Mouse (Mus musculus) heart, postnatal 4 days (tissue): ENCODE data around the gene Ip6k1. TPM values are rescaled to one million over a fixed set of nuclear protein-coding genes. Genes with fewer than 3 reads are reported as not detected.
A peak's percentile ranks its signal among the peaks of the same experiment; 100 is the strongest.

Experiments used
- DNase-seq: peaks from one replicate; pipeline ENCODE4 v3.0.0; 2021
- total RNA-seq, 2 experiments: library from RNA; stranded (reverse); gene quantifications; 2 replicates each; pipeline ENCODE4 v1.2.3; 2021

Ip6k1 gene
- total RNA-seq, 2 experiments from 2014 or later: 48.3 to 55.4 TPM

- DNase-seq: no peak
These were observed 56.0 kb downstream of the Ip6k1 start for GRCm38 (mm10) chr9:108058291-108058690.

DNA sequence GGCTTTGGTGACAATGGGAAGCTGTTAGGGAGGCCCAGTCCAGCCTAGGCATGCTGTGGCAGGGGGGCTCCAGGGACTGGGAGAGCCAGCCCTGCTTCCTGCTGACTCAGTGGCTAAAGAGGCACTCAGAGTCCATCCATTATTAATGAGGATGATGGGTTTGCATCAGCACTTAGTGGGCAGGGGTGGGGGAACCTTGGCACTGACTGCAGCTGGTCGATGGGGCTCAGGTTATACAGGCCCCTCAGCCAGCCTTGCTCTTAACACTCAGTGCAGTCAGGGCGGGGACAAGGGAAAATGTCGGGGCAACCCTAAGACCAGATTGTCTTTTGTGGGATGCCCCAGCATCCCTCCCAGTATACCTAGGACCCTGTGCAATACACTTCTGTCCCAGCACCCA is 59.8 kb downstream of the Ip6k1 start:
- no peak for DNase-seq

DNA sequence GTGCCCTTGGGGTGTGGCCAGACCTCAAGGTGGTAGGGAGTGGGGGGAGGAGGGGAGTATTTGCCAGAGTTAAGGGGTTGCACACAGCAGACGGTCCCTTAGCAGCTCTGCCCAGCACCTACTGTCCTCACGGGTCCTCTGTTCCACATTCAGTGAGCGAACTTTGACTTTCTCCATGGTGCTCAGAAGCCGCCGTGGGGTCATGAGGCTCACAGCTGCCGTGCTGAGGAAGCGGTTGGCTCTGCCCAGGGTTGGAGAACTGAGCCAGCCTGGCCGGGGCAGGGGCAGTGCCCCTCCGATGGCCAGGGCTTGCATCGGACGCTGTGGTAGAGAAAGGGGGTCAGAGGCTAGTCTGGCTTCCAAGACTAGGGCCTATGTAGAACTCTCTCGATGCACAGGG is 61.1 kb downstream of the Ip6k1 start:
- DNase-seq: no peak

DNA sequence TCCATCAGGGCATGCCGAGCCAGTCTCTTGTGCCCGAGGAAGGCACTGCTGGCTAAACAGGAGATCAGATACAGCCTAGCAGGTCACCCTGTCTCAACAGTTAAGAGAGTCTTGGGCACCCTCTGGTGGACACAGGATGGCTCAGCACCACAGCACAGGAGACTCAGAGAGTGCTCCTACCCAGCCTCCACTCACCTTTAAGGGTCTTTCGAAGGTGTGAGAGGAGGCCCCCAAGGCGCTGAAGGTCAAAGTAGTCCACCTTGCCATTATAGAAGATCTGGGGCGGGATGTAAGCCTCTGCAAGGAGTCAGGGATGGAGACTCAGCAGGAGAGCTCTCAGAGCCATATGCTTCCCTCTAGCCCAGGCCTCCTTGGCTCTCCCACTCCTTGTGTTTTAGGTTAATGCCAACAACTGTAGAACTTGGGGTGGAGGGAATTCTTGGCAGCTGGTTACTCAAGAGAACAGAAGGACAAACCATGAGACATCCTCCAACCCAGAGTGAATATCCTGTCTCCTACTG is 63.2 kb downstream of the Ip6k1 start:
- DNase-seq: peak; percentile 73

GRCm38 (mm10) chr9:108067199-108067598 is 64.9 kb downstream of the Ip6k1 start:
- DNase-seq: no peak

DNA sequence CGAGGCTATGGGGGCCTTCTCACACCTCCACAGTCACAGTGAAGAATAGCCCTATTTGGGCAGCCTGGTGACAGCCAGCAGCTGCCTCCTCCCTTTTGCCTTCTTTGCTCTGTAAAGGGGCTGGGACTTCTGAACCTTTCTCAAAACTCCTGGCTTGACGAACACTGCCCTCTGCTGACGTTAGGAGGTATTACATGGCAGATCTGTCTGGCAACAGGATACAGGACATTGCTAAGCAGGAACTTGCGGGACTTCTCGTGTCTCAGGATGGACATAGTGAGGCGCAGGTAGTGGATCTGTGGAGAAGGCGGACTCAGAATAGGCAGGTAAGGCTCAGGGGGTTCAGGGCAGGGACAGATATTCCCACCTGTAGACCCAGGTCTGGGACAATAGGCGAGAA is 65.6 kb downstream of the Ip6k1 start:
- peak; percentile 92 for DNase-seq

DNA sequence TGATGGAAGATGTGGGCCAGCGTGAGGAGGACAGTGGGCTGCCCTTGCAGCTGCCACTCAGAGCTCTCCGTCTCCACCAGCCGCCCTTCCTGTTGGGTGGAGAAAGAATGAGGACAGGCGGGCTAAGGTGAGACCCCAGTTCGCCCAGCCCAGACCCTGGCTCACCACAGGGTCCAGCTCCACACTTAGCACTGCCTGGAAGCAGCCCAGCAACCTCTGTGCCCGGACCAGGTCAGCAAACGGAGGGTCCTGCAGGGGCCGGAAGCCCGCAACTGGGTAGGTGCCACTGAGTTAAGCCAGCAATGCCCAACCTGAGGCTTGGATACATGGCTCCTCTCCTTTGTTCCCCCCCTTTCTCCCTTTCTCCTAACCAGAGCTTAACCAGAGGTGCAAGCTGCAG is 66.7 kb downstream of the Ip6k1 start:
- no peak for DNase-seq

DNA sequence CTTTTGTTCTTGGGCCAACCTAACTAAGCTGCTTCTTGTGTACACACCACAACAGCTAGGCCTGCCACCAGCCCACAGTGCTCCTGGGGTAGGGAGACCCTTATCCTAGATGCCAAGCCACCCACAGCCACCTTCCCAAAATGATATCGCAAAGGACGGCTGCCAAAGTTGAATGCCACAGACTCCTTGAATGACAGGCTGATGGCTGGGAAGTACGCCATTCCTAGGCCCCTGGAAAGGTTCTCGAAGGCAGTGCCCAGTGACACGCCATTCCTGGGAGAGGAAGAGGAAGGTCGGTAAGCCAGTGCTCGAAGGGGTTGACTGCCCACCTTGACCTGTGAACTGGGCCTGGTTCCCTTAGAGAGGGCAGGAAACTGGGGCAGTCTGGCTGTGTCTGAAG is 67.2 kb downstream of the Ip6k1 start:
- no peak for DNase-seq

DNA sequence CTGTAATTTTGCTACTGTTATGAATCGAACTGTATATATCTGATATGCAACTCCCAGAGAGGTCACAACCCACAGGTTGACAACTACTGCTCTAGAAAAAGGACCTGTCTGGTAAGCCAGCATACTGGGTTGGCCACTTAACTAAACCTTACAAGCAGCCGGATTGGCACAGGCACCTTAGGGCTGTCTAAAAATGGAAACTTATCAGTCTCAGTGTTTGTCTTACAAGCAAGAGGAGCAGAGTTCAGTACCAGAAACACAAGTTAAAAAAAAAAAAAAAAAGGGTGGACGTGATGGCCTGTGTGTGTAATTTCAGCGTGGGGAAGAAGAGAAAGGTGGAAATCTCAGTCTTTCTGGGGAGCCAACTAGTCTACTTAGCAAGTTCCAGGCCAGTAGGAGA is 69.5 kb downstream of the Ip6k1 start:
- DNase-seq: no peak

DNA sequence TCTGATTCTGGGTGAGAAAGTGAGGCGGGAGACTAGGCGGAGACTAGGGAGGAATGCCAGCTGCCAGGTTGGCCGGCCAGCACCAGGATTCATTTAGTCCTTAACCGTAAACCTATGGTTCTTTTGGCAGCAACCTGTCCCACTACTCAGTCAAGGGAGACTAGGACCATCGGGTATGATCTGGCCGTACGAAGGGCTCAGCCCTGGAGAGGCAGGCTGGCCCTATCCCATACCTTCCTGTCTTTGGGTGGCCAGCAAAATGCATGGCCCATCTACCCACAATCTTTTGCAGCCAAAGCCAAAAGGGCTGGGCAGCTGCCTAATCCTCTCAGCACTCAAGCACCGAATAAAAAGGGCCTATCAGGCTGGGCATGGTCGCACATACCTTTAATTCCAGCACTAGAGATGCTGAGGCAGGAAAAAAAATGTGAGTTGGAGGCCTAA is 70.2 kb downstream of the Ip6k1 start:
- DNase-seq: no peak

- no peak for DNase-seq
These were observed 71.0 kb downstream of the Ip6k1 start for GRCm38 (mm10) chr9:108073141-108073930.

GRCm38 (mm10) chr9:108080168-108080567 is 77.9 kb downstream of the Ip6k1 start, which contains the start of gene Mst1:
TSS of gene Mst1 (plus strand) at chr9:108080436.
- DNase-seq: no peak

GRCm38 (mm10) chr9:108082549-108082948 is 80.2 kb downstream of the Ip6k1 start:
- no peak for DNase-seq

GRCm38 (mm10) chr9:108082988-108083431 is 80.7 kb downstream of the Ip6k1 start, which contains the start of gene Rnf123:
TSS of gene Rnf123 (minus strand) at chr9:108083346.
- DNase-seq: no peak

GRCm38 (mm10) chr9:108083561-108083960 is 81.3 kb downstream of the Ip6k1 start:
- no peak for DNase-seq

DNA sequence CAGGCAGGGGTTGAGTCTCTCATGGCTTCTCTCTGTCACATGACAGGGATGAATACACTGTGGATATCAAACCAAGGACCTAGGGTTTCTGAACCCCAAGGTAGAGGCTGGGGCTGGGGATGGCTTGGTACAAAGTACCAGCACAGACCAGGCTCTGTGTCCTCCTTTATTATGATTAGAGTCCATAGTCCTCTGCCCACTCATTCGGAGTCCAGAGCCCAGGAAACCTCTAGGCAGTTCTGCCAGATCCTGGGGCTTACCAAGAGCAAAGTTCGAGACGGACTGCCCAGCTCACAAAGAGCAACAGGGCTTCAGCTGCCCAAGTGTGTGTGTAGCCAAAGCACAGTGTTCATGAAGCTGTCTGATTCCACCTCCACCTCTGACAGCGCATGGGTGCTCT is 83.0 kb downstream of the Ip6k1 start:
- no peak for DNase-seq

- no peak for DNase-seq
These were observed 88.4 kb downstream of the Ip6k1 start for GRCm38 (mm10) chr9:108090611-108091120.

DNA sequence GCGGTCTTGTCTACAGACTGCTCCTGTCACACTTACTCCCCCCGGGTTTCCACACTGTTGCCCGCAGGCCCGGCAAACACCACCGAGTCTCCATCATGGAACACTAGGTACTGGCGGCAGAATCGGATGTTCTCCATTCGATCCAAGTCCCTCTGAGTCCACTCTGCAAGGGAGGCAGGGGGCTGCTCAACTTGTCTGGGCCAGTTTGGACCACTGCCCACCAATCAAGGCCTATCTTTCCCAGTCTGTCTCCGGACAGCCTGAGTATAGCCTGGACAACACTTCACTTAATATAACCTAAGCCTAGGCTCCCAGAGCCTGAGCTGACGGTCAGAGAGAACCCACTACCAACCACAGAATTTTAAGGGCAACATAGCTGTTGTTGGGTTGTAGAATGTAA is 91.3 kb downstream of the Ip6k1 start:
- no peak for DNase-seq

DNA sequence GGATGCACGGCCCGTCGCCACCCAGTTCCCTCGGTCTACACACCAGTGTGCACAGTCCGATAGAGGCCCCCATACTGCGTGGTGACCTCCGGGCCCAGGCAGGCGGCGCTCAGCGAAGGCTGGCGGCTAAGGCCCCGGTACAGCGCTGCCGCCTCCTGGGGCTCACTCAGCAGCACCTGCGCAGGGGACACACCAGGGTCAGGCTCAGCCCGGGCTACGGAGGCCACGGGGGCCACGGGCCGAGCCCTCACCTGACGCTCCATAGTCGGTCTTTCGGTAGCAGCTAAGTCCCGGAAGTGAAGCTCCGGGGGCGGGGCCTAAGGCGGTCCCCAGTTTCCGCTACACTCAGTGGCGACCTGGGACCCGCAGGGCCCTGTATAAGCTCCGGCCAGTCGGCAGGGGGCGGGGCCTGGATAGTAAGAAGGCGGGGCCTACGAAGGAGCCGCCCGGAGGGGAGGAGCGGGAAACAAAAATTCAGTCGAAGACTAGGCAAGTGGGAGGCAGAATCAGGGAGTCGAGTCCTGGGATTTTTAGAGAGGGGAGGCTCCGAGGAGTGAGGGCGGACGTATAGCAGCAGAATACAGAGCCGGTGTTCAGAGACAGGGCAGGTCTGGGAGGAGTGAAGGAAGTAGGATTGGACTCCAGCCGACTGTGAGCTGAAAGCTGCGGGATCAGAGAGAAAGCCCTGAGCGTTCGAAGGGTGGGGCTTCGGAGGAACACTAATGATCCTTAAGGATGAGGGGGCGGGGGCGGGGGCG is 92.1 kb downstream of the Ip6k1 start, which contains the start of gene Apeh:
TSS of gene Apeh (minus strand) at position 423 of the 758 bp plus-strand sequence.
- peak; percentile 97 for DNase-seq

DNA sequence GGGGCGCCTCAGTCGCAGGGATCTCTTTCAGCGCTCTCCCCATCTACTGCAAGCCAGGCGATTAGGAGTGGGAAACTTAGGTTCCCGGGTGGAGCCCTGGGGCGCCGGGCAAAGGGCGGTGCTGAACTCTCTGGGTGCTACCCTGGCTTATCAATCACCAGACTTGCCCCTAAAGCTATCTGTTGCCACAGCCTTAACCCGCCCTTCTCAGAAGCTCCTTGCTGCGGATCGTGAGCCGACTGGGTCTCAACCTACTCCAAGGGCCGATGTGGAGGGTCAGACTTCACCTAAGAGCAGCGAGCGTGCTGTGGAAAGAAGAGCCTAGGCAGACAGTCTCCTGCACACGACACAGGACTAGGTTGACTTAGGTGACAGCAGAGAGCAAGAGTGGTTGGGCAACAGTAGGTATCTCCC is 92.7 kb downstream of the Ip6k1 start:
- DNase-seq: peak; percentile 32

DNA sequence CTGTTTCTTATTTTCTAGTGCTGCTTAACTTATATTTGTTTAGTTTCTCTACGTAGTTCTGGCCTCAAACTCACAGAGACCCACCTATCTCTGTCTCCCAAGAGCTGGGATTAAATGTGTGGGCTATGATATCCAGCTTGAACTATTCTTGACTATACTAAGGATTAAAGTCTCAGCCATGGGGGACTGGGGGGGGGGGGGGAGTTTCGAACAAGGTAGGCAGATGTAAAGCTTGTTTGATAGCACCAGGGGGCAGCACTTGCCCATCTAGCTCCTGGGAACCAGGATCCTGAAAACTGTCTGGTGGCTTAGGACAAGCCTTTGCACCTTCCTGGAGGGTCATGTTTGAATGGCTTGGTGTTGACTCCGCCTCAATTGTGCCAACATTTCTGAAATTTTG is 93.2 kb downstream of the Ip6k1 start:
- DNase-seq: peak; percentile 79

GRCm38 (mm10) chr9:108095949-108096712 is 93.8 kb downstream of the Ip6k1 start:
- DNase-seq: no peak
